Mouse (Mus musculus) heart, embryonic 15.5 days (tissue): ENCODE data around the gene Acat2. TPM values are rescaled to one million over a fixed set of nuclear protein-coding genes. Genes with fewer than 3 reads are reported as not detected.
"Not testable (repeated sequence)": the region's sequence is repeated elsewhere in the genome, so short reads cannot be mapped to it uniquely, and the experiment has no call there.

Experiments
- ATAC-seq: fragments of 200-750 bp; cut with Nextera tagmentation; replicated peaks from 2 replicates; pipeline ENCODE4 v1.8.0; 2017; ENCODE audit warnings: low read depth, moderate TSS enrichment; ENCODE audit not compliant: insufficient number of reproducible peaks, insufficient read depth, low FRiP score
- H3K27ac ChIP-seq: fragments of 300-500 bp; sonication (generic); 2 replicates; pipeline ENCODE4 v1.5.1; 2015; ENCODE audit warnings: mild to moderate bottlenecking, inconsistent platforms
- H3K27me3 ChIP-seq: fragments of 300-500 bp; sonication (generic); 2 replicates; pipeline ENCODE4 v1.6.1; 2015; ENCODE audit warnings: inconsistent platforms
- H3K36me3 ChIP-seq: fragments of 300-500 bp; sonication (generic); 2 replicates; pipeline ENCODE4 v1.6.1; 2015; ENCODE audit warnings: mild to moderate bottlenecking, inconsistent platforms
- H3K4me1 ChIP-seq: fragments of 300-500 bp; sonication (generic); replicated peaks from 2 replicates; pipeline ENCODE4 v1.6.1; 2015; ENCODE audit warnings: inconsistent platforms
- H3K4me2 ChIP-seq: fragments of 300-500 bp; sonication (generic); 2 replicates; pipeline ENCODE4 v1.6.1; 2015; ENCODE audit warnings: inconsistent platforms, mild to moderate bottlenecking, moderate library complexity
- H3K4me3 ChIP-seq: fragments of 300-500 bp; sonication (generic); 2 replicates; pipeline ENCODE4 v1.5.1; 2015; ENCODE audit warnings: mild to moderate bottlenecking, inconsistent platforms
- H3K9ac ChIP-seq: fragments of 300-500 bp; sonication (generic); 2 replicates; pipeline ENCODE4 v1.6.1; 2015; ENCODE audit warnings: mild to moderate bottlenecking, inconsistent platforms
- H3K9me3 ChIP-seq: fragments of 300-500 bp; sonication (generic); replicated peaks from 2 replicates; pipeline ENCODE4 v1.6.1; 2016; ENCODE audit warnings: inconsistent platforms
- WGBS: fragments of 180-500 bp; shearing (Covaris S2); methylation state at CpG from one replicate; pipeline ENCODE4 v1.1.7; 2015; ENCODE audit warnings: mixed read lengths; 5-methylcytosine and 5-hydroxymethylcytosine counted together
- polyA plus RNA-seq: library from polyadenylated mRNA; unstranded; fragments of >200 nt; fragmentation: Nextera tagmentation; extraction: Ambion mirVana; gene quantifications from 2 replicates; pipeline ENCODE4 v1.2.1, GENCODE M21; 2015

Gene Acat2
- polyA plus RNA-seq, 1 experiment from 2014 or later, result 26.5 TPM

DNA sequence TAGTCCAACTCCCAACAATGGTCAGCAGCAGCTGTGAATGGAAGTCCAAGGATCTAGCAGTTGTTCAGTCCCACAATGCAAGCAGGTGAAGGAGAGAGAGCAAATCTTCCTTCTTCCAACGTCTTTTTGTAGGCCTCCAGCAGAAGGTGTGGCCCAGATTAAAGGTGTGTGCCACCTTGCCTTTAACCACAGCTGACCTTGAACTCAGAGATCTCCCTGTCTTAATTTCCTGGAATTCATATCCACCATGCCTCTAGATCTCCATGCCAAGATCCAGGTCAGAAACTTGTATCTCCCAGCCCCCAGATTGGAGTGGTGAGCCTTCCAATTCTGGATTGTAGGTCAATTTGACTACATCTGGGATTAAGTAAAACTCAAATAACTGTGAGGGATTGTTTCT is 33.5 kb upstream of the Acat2 start, which contains the start of gene Wtap:
Gene Wtap, minus strand, starts transcription at position 101 of the 400 bp plus-strand sequence.
- Histone ChIP-seq H3K4me2 (peak within 1 kb of the TSS; percentile 85), H3K27ac (peak within 1 kb of the TSS; percentile 99), H3K27me3 (no peaks in the 10 kb centered on the region), H3K36me3 (no peaks in the 10 kb centered on the region), H3K4me1 (peaks cover 10% of the 10 kb centered on the region), H3K4me3 (peak within 1 kb of the TSS; percentile 87), H3K9me3 (no peaks in the 10 kb centered on the region), H3K9ac (peak within 1 kb of the TSS; percentile 99)
- ATAC-seq, result no peak
- WGBS, result 88% methylated on average over 1 of the region's 1 CpGs

DNA sequence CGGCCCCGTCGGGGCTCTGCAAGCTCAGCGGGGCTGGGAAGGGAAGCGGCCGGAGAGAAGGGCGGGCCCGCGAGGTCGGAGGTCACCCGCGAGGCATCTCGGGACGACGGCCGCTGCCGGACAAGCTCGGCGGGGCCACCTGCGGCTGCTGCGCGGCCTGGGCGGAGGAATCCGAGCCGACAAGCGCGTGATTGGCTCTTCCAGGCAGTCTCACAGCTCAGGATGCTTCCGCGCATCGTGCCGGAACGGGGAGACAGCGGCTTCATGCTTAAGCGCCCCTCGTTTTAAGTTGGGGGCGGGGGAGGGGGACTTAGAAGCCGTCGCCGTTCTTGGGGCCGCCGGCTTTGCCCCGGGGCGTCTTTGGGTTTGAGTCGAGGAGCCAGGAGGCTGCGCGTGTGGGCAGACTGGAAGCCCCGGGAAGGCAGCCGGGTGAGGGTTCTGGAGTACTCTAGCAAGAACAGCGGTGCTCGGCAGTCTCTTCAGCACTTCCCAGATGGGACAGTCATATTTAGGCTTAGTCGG is 32.0 kb upstream of the Acat2 start:
- under 1% methylated on average over 51 of the region's 51 CpGs for WGBS
- peak; percentile 90 for ATAC-seq
- Histone ChIP-seq H3K27ac (peak overlapping the region; percentile 99), H3K9ac (peak overlapping the region; percentile 99), H3K27me3 (no peaks in the 10 kb centered on the region), H3K4me3 (peak overlapping the region; percentile 87), H3K4me1 (peaks cover 16% of the 10 kb centered on the region), H3K9me3 (no peaks in the 10 kb centered on the region), H3K4me2 (peak overlapping the region; percentile 85), H3K36me3 (no peaks in the 10 kb centered on the region)

DNA sequence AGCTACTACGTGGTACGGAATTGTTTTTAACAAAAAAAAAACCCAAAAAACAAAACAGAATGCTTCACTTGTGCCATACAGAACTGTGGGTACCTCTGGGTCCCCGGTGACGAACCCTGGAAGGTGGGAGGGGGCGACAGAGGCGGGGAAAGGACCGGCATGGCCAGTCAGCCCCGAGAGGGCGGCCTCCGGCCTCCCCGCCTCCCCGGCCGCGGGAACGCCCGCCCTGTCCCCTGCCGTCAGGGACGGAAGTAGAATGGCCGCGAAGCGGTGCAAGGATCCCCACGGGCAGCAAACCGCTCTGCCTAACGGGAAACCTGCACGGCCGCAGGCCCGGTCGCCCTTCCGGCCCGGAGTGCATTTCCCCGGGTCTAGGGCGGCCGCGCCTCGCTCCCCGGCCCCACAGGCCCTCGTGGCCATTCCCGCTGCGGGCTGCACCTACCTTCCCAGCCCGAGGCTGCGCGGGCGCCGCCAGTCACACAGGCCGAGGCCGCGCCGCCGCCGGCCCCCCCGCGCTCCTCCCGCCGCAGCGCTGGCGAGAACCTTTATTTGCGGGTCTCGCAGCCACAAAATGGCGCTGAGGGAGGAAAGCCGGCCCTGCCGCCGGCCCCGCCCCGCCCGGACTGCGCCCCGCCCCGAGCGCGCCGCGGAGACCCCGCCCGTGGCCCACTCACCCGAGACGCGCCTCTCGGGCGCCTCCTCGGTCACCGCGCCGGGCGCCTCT is 31.2 kb upstream of the Acat2 start:
- Histone ChIP-seq H3K27me3 (no peaks in the 10 kb centered on the region), H3K36me3 (no peaks in the 10 kb centered on the region)
- WGBS, result 0% methylated on average over 74 of the region's 84 CpGs

DNA sequence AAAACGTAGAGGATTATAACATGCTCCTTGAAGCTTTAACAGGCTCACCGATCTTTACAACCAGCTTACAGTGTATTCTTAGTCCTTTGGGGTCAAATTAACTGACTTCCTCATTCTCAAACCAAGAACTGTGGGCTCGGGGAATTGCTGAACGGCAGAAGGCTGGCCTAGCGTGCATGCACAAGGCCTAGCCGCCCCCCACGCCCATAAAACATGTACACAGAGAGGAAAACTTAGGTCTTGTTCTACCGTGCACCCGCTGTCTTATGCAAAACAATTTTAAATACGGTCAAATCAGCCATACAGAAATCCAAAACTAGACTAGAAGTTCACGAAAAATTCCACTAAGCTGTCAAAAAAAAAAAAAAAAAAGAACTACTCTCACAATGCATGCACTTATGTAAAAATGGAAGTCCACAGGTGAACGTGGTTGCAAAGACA is 30.7 kb upstream of the Acat2 start:
- Histone ChIP-seq H3K36me3 (no peaks in the 10 kb centered on the region), H3K9ac (peak overlapping the region; percentile 99), H3K9me3 (no peaks in the 10 kb centered on the region), H3K27me3 (no peaks in the 10 kb centered on the region), H3K27ac (peak overlapping the region; percentile 99), H3K4me3 (peak overlapping the region; percentile 87), H3K4me1 (peaks cover 16% of the 10 kb centered on the region), H3K4me2 (peak overlapping the region; percentile 85)
- no peak for ATAC-seq
- WGBS, result 1% methylated on average over 12 of the region's 12 CpGs

More for the DNA sequence above, 31.2 kb upstream of the Acat2 start:
- H3K9me3 ChIP-seq, result no peaks in the 10 kb centered on the region
- H3K9ac ChIP-seq, result peak overlapping the region; percentile 99
- peaks cover 16% of the 10 kb centered on the region for H3K4me1 ChIP-seq
- H3K27ac ChIP-seq, result peak overlapping the region; percentile 99
- H3K4me3 ChIP-seq, result peak overlapping the region; percentile 87
- ATAC-seq, result peak; percentile 94
- peak overlapping the region; percentile 85 for H3K4me2 ChIP-seq

DNA sequence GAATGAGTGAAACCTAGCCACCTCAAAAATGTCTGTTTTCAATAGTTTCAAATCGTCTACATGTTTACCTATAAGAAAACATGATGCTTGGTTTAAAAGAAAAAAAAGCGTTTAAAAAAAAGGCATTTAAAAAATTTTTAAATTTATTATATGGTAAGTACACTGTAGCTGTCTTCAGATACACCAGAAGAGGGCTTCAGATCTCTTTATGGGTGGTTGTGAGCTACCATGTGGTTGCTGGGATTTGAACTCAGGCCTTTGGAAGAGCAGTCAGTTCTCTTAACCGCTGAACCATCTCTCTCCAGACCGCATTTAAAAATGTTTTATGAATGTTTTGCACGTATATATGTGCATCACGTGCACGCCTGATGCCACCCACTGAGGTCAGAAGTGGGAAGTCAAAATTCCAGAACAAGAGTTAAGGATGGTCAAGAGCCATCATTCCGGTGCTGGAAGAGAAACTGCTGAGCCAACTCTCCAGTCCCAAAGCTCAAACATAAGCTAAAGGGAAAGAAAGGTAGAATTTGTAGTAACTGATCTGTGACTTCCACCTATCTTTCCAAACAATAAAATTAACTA is 30.1 kb upstream of the Acat2 start:
- no peak for ATAC-seq
- H3K4me2 ChIP-seq, result peak overlapping the region; percentile 85
- H3K27me3 ChIP-seq, result no peaks in the 10 kb centered on the region
- no peaks in the 10 kb centered on the region for H3K9me3 ChIP-seq
- no peaks in the 10 kb centered on the region for H3K36me3 ChIP-seq
- peaks cover 16% of the 10 kb centered on the region for H3K4me1 ChIP-seq
- H3K9ac ChIP-seq, result peak overlapping the region; percentile 99
- H3K27ac ChIP-seq, result peak overlapping the region; percentile 99
- 41% methylated on average over 8 of the region's 8 CpGs for WGBS
- H3K4me3 ChIP-seq, result peak overlapping the region; percentile 87

DNA sequence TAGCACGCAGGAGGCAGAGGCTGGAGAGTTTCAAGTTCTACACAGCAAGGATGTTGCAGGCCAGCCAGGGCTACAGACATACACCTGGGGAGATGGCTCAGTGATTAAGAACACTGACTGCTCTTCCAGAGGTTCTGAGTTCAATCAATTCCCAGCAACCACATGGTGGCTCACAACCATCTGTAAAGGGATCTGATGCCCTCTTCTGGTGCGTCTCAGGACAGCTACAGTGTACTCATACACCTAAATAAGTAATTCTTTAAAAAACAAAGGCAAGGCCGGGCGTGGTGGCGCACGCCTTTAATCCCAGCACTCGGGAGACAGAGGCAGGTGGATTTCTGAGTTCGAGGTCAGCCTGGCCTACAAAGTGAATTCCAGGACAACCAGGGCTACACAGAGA is 27.5 kb upstream of the Acat2 start:
- ATAC-seq, H3K27me3 ChIP-seq, H3K9me3 ChIP-seq, H3K9ac ChIP-seq, H3K27ac ChIP-seq, H3K4me2 ChIP-seq, H3K4me3 ChIP-seq: not testable (repeated sequence)
- peaks cover 16% of the 10 kb centered on the region for H3K4me1 ChIP-seq
- peaks cover 16% of the 10 kb centered on the region for H3K36me3 ChIP-seq
- 95% methylated on average over 8 of the region's 8 CpGs for WGBS

DNA sequence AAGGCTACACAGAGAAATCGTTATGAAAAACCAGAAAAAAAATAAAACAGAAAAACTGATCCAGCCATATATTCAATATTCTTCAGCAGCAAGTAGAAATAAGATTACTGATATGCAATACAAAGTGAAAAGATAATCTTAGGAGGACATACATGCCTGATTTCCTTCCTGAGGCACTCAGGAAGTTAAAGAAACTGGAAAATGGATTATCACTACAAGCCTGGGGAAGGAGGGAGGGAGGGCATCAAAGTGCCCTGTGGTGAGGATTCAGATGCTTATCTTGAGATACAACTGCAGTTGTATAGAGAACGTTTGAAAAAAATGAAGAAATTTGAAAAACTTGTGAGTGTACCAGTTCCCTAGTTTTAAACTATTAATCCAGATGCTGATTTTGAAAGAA is 23.4 kb upstream of the Acat2 start:
- WGBS, result 65% methylated on average over 2 of the region's 2 CpGs
- Histone ChIP-seq H3K4me1 (0 out of 2 replicates have a peak, but pooled peaks cover 5% of the 10 kb centered on the region), H3K4me2 (no peak overlapping the region), H3K27ac (no peak overlapping the region), H3K36me3 (peaks cover 48% of the 10 kb centered on the region), H3K9me3 (no peaks in the 10 kb centered on the region), H3K27me3 (no peaks in the 10 kb centered on the region), H3K9ac (no peak overlapping the region), H3K4me3 (no peak overlapping the region)
- ATAC-seq, result no peak

DNA sequence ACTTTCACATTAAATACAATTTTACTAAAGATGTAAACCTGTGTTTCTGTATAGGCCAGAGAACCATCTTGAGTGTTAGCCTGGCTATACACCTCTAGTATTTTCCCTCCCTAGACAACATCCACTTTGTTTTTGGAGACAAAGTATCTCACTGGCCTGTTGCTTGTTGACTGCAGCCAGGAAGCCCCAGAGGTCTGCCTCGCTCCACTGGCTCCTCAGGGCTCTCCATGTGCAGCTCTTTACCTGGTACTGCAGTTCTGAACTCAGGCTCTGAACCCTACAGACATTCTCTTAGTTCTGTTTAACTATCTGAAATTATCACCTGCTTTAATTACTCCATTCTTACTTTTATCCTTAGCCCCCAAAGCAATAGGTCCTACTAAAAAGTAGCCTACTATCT is 18.0 kb upstream of the Acat2 start:
- Histone ChIP-seq H3K36me3 (peaks cover 74% of the 10 kb centered on the region), H3K4me3 (no peak overlapping the region), H3K27ac (no peak overlapping the region), H3K9ac (no peak overlapping the region), H3K9me3 (no peaks in the 10 kb centered on the region), H3K27me3 (no peaks in the 10 kb centered on the region), H3K4me1 (no peaks in the 10 kb centered on the region), H3K4me2 (no peak overlapping the region)
- no peak for ATAC-seq
- WGBS, result 90% methylated on average over 1 of the region's 1 CpGs

DNA sequence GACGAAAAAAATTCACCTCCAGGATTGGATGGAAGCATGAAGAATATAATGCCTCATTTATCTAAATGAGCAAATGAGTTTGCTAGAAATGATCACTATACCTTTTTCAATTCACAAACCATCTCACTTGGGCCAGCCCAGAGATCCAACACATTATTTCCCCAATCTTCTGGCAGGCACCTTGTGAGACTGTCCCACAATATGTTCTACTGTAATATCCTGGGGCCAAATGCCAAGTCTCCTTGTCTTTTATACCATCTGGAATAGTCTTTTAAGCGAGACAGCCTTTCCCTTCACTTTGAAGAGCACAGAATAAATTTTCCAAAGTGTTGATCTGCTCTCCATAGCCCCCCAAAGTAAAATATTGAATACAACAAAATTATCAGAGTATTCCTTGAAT is 13.3 kb upstream of the Acat2 start:
- 80% methylated on average over 2 of the region's 2 CpGs for WGBS
- Histone ChIP-seq H3K9ac (no peak overlapping the region), H3K4me1 (no peaks in the 10 kb centered on the region), H3K27ac (no peak overlapping the region), H3K27me3 (no peaks in the 10 kb centered on the region), H3K9me3 (no peaks in the 10 kb centered on the region), H3K36me3 (peaks cover 65% of the 10 kb centered on the region), H3K4me3 (no peak overlapping the region), H3K4me2 (no peak overlapping the region)
- no peak for ATAC-seq

DNA sequence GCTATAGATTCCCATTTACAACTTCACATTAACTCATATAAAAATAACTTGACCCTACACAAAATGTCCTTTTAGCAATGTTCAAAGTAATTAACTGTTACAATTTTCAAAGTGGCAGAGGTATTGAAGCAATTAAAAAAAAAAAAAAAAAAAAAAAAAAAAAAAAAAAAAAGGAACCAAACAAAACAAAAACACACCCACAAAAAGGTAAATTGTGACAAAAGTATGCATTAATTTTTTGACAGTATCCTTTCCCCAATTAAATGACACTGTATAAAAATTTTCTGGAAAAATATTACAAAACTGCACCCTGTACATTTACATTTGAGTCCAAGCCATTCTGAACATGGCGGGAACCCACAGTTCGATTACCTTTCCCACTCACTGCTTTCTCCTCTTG is 6.6 kb upstream of the Acat2 start:
- no peaks in the 10 kb centered on the region for H3K4me1 ChIP-seq
- H3K9me3 ChIP-seq, result no peaks in the 10 kb centered on the region
- H3K27ac ChIP-seq, result no peak overlapping the region
- H3K27me3 ChIP-seq, result no peaks in the 10 kb centered on the region
- no peak overlapping the region for H3K9ac ChIP-seq
- peaks cover 49% of the 10 kb centered on the region for H3K36me3 ChIP-seq
- no peak overlapping the region for H3K4me3 ChIP-seq
- 91% methylated on average over 2 of the region's 2 CpGs for WGBS
- no peak overlapping the region for H3K4me2 ChIP-seq
- no peak for ATAC-seq

DNA sequence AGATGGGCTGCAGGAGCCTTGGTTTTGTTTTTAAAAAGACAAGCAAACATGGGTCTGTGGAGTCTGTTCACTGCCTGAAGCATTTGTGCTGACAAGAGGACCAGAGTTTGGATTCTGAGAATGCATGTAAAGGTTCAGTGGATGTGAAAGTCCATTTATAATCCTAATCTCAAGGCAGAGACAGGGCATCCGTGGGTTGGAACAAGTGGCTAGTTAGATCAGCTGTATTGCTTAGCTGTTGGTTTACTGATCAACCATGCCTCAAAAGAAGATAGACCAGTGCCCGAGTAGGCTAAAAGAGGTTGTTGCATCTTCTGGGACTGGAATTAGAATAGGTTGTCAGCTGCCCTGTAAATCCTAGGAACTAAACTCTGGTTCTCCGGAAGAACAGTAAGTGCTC is 2.9 kb upstream of the Acat2 start:
- H3K4me3 ChIP-seq, result no peak overlapping the region
- 67% methylated on average over 3 of the region's 3 CpGs for WGBS
- H3K9ac ChIP-seq, result no peak overlapping the region
- H3K36me3 ChIP-seq, result peaks cover 29% of the 10 kb centered on the region
- H3K4me1 ChIP-seq, result peaks cover 6% of the 10 kb centered on the region
- no peak for ATAC-seq
- no peak overlapping the region for H3K27ac ChIP-seq
- H3K27me3 ChIP-seq, result no peaks in the 10 kb centered on the region
- no peak overlapping the region for H3K4me2 ChIP-seq
- no peaks in the 10 kb centered on the region for H3K9me3 ChIP-seq
